Mouse (Mus musculus) brain, embryonic 14.5 days (tissue): Measurements from ENCODE around the gene Pklr.

ENCODE experiments used
- CTCF ChIP-seq: fragments of 200-500 bp; IDR thresholded peaks from 2 replicates; pipeline ENCODE4 v1.5.1; 2012; ENCODE audit warnings: inconsistent platforms, mild to moderate bottlenecking, moderate library complexity, borderline replicate concordance; ENCODE audit not compliant: insufficient read depth, insufficient read length; ENCODE audit errors: extremely low read depth
- POLR2A ChIP-seq: fragments of 200-500 bp; IDR thresholded peaks from 2 replicates; pipeline ENCODE4 v1.6.1; 2012; ENCODE audit warnings: mild to moderate bottlenecking, inconsistent platforms, borderline replicate concordance; ENCODE audit not compliant: poor library complexity, insufficient read depth, insufficient read length, severe bottlenecking; ENCODE audit errors: extremely low read depth

GRCm38 (mm10) chr3:89188478-89188875 is 52.5 kb downstream of the Pklr start:
- TF ChIP-seq POLR2A, result no peak
- no peak for TF ChIP-seq CTCF
